Mouse (Mus musculus): ENCODE measurements at regions not wholly inside any gene's neighbourhood (a gene's known extent, or its start where the extent isn't known, plus 50 kb on each side); places are given as distances from the start of the nearest gene placed in this dataset.

- TF ChIP-seq CTCF (conservative IDR thresholded peaks at IDR 0.05; ENCODE audit: insufficient read depth, insufficient read length, low read depth, low read length), result no peak
- no peak for TF ChIP-seq POLR2A (IDR thresholded peaks at IDR 0.05; ENCODE audit: low read depth, low read length)
Measured at GRCm38 (mm10) chr5:4593638-4594381, 164.0 kb downstream of the Fzd1 start.

Data from kidney, adult 2 months (tissue).